Mouse (Mus musculus) brain, embryonic 14.5 days (tissue): ENCODE results near the gene Ddost.
A peak's percentile ranks its signal among the peaks of the same experiment; 100 is the strongest.

ENCODE experiments used
- CTCF ChIP-seq: fragments of 200-500 bp; IDR thresholded peaks from 2 replicates; pipeline ENCODE4 v1.5.1; 2012; ENCODE audit warnings: inconsistent platforms, mild to moderate bottlenecking, moderate library complexity, borderline replicate concordance; ENCODE audit not compliant: insufficient read depth, insufficient read length; ENCODE audit errors: extremely low read depth
- POLR2A ChIP-seq: fragments of 200-500 bp; IDR thresholded peaks from 2 replicates; pipeline ENCODE4 v1.6.1; 2012; ENCODE audit warnings: mild to moderate bottlenecking, inconsistent platforms, borderline replicate concordance; ENCODE audit not compliant: poor library complexity, insufficient read depth, insufficient read length, severe bottlenecking; ENCODE audit errors: extremely low read depth

DNA sequence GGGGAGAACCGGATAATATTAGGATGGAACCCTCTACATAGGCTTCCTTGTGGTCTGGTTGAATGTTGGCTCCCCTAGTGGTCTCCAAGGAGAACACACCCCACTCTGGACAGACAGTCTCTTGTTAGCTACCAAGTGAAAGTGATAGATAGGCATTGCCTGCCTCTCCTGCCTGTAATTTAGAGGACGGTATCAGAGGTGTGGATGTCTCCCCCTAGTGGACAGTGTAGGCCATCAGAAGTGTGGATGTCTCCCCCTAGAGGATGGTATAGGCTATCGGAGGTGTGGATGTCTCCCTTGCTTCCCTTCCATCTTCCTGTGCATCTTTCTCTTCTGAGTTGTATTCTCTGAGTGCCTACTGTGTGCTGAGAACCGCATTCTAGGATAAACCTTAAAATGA lies 21.7 kb upstream of the Ddost start:
- TF ChIP-seq POLR2A (no peak), CTCF (peak; percentile 83; the same call in 1 of the 2 replicates)
